Mouse (Mus musculus): ENCODE data around the gene Adamts9.

Gene Adamts9

DNA sequence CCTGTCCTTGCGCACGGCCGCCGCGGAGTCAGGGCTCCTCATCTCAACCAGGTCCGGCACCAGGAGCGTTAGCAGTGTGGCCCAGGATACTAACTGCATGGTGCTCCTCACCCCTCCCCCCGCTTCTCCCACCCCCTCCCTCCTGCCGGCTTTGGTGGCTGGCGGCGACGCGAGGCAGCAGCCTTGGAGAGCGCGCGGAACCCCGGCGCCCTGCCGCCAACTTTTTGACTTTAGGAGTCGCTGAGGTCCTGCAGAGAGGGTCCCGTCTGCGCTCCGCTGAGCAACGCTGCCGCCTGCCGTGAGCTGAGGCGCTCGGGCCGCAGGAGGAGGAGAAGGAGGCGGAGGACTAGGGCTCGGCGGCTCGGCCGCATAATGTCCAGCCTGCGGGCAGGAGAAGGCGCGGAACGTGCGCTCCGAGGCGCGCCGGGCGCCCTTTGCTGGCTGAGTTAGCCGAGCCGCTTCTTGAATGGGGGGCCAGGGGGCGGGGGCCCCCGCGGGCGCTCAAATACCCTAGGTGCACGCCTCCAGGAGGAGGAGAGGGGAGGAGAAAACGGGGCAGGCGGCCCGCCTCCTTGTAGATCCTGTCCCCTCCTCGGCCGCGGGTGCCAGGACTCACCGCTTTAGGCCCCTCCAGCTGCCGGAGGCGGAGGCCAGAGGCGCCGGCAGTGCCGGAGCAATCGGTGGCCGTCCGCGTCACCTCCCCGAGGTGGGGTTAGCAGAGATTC, at the start of gene Adamts9:
Adamts9 (minus strand) TSS at position 436 of the 725 bp plus-strand sequence.
- no peak for DNase-seq (ENCODE audit: low read depth, low spot score)

GRCm38 (mm10) chr6:92991616-92992015, 48.3 kb upstream of the Adamts9 start:
- DNase-seq (ENCODE audit: low read depth, low spot score) = no peak

GRCm38 (mm10) chr6:92988620-92988998, 45.3 kb upstream of the Adamts9 start:
- DNase-seq (ENCODE audit: low read depth, low spot score) = no peak

DNA sequence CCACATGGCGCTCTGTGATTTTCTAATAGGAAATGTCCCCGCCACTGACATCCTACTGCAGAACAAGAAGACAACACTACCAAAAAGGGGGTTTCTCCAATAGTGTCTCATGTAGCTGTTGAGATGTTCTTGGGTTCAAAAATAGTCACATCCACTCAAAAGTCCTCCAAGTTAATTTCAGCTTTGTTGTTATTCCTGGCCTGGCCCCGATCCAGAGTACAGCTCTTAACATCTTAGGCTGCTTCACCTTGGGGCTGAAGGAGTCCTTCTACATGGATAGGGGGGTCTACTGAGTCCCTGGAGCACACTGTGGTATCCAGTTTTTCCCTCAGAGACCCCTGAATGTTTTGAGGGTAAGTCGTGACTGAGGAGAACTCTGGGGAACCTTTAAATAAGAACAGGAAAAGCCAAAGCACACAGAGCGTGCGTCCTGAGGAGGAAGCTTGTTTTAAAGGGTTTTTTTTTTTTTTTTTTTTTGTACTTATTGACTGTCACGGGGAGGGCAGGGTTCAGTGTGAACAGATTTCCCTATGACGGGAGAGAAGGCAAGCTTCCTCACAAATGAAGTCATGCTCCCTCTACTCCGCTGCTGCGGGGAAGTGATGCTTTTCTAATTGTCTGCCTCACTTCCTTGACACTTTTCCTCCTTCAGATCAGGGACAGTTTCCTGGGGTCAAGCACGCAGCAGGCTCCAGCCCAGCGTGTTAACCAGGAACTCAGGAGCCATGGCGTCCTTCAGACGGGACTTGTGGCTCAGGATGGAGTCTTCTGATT, 44.7 kb upstream of the Adamts9 start:
- no peak for DNase-seq (ENCODE audit: low read depth, low spot score)

GRCm38 (mm10) chr6:92987366-92987765, 44.1 kb upstream of the Adamts9 start:
- no peak for DNase-seq (ENCODE audit: low read depth, low spot score)

DNA sequence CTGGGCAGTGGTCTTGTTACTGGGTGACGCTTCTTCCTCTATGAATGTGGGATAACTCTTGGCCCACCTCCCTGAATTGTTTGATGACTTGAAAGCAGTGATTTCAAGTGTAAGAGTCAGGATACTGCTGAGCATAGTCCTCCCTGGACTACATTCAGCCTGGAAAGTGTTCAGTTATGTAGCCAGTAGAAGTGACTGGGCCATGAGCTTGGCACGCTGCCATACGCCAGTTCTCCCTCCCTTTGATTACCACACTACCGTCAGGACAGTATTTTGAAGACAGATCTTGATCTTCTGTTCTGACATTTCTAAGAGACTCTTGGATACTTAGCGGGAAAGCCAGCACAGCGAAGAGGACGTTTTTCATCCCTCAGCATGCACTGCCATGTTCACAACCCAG, 40.1 kb upstream of the Adamts9 start:
- no peak for DNase-seq (ENCODE audit: low read depth, low spot score)

DNA sequence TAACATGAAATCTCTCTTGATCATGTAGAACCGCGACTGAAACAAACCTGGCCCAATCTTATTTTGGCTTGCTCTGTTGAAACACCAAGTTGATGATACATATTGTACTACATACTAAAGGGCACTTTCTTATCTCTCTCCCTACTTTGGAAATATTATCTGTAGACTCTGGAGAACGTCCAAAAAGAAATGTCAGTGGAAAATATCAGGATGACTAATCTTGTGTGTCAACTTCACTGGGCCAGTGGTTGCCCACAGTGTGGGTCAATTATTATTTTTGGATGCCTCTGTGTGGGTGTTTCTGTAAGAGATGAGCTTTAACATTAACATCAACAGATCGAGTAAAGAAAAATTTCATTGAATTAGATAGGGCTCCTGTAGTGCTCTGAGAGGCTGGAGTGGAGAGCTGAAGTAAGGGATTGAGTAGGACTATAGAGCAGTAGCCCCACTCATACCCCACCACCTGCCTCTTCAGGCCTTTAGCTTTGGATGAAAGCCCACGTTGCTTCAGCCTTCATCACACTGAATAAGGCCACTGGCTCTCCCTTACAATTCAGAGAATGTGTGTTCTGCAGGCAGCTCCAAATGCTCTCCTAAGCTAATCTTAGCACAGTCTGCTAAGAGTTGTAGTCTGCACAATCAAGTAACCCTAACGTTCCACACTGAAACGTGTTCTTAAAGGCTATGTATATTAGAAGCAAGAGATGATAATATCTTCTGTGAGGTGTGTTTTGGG, 38.3 kb upstream of the Adamts9 start:
- no peak for DNase-seq (ENCODE audit: low read depth, low spot score)

DNA sequence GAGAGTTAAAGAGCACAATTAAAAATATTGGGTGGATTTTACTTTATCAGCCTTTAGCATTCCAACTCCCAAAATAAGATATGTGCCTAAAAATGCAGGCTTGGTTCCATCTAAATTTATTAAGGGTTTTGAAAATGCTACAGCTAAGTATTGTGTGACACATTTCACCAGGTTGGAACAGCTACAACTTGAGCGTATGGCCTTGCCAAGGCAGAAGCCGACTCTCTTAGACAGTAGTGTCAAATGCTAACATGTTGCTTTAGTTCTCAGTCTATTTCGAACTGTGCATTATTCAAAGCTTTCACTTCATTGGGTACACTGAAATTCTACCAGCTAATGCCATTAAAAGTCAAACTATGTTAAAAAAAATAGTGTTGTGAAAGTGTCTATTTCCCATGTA, 30.0 kb upstream of the Adamts9 start:
- no peak for DNase-seq (ENCODE audit: low read depth, low spot score)

GRCm38 (mm10) chr6:92968718-92969117, 25.4 kb upstream of the Adamts9 start:
- no peak for DNase-seq (ENCODE audit: low read depth, low spot score)

DNA sequence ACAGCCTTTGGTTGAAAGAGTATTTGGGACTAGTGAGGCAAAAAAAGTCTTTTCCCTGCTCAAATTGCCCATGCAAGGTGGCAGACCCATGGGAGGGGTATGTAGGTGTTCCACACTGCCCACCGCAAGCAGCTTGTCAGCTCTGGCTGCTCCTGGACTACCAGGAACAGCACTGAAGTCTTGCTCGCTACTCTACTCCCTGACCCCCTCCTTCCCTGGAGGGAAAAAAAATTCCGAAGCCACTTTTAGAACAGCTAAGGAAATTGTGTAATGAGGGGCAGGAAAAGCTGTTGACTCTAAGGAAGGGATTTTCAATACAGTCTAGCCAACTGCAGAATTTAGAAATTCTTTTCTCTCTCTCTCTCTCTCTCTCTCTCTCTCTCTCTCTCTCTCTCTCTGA, 24.9 kb upstream of the Adamts9 start:
- no peak for DNase-seq (ENCODE audit: low read depth, low spot score)

GRCm38 (mm10) chr6:92962966-92963365, 19.7 kb upstream of the Adamts9 start:
- DNase-seq (ENCODE audit: low read depth, low spot score) = no peak

DNA sequence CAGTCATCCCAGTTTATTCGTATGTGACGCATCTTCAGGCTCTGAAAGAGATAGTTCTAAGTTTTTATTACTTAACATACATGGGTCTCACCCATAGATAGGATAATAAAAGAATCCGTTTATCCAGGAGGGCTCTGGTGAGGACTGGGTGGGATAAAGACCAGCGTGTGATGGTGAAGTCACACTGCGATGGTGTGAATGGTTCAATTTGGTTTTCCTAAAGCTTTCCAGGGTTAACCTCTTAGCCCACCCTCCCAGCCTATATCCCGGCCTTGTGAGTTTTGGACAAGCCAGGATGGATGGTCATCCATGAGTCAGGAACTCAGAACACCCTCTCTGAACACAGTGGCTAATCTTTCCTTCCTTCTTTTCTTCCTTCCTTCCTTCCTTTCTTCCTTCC, 17.7 kb upstream of the Adamts9 start:
- DNase-seq (ENCODE audit: low read depth, low spot score) = no peak

DNA sequence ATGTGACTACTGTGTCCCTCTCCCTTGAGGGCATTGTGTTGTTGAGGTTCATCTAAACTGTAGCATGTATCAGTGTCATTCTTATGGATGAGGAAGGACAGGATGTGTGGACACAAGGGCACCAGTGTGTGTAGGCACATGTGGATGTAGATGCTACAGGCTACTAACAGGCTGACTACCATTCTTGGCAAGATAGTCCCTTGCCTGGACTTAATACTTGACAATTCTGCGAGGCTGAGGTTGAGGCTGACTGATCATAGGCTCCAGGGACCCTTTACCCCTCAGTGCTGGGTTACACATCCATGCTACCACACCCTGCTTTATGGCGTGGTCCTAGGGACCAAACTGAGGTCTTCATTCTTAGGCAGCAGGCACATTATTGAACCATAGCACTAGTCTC, 16.1 kb upstream of the Adamts9 start:
- DNase-seq (ENCODE audit: low read depth, low spot score) = no peak

- no peak for DNase-seq (ENCODE audit: low read depth, low spot score)
These were observed 4.2 kb upstream of the Adamts9 start for GRCm38 (mm10) chr6:92947337-92948042.

GRCm38 (mm10) chr6:92944711-92945110, 1.4 kb upstream of the Adamts9 start:
- no peak for DNase-seq (ENCODE audit: low read depth, low spot score)

GRCm38 (mm10) chr6:92944048-92944685, 875 bp upstream of the Adamts9 start:
- no peak for DNase-seq (ENCODE audit: low read depth, low spot score)

DNA sequence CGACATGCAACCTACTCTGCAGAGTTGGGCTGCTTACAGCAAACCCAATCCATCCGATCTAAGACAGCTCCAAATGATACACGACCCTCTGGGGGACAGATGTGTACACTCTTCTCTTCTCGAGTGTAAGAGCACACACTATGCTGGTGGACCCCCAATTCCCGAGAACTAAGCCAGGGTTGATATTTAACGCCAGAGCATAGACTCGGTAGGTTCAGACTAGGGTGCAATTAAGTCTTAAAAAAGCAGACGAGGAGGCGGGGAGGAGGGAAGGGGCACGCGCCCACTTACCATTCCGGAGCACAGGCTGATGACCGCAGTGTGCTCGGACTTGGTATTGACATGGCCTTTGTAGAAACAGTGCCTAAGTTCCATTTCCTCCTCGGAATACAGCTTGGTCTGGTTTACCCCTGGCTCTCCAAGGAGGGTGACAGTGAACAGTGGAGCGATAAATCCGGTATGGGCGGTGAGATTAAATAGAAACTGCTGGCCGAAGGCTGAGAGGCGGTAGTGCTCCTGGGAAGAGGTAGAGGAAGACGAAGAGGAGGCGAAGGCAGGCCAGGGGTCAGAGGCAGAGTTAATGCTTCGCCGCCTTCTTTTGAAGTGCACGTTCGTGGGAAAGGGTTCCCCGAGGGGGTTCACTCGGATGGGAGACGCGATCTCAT, 1.4 kb downstream of the Adamts9 start:
- DNase-seq (ENCODE audit: low read depth, low spot score) = no peak

GRCm38 (mm10) chr6:92941281-92941731, 2.0 kb downstream of the Adamts9 start:
- DNase-seq (ENCODE audit: low read depth, low spot score) = no peak

DNA sequence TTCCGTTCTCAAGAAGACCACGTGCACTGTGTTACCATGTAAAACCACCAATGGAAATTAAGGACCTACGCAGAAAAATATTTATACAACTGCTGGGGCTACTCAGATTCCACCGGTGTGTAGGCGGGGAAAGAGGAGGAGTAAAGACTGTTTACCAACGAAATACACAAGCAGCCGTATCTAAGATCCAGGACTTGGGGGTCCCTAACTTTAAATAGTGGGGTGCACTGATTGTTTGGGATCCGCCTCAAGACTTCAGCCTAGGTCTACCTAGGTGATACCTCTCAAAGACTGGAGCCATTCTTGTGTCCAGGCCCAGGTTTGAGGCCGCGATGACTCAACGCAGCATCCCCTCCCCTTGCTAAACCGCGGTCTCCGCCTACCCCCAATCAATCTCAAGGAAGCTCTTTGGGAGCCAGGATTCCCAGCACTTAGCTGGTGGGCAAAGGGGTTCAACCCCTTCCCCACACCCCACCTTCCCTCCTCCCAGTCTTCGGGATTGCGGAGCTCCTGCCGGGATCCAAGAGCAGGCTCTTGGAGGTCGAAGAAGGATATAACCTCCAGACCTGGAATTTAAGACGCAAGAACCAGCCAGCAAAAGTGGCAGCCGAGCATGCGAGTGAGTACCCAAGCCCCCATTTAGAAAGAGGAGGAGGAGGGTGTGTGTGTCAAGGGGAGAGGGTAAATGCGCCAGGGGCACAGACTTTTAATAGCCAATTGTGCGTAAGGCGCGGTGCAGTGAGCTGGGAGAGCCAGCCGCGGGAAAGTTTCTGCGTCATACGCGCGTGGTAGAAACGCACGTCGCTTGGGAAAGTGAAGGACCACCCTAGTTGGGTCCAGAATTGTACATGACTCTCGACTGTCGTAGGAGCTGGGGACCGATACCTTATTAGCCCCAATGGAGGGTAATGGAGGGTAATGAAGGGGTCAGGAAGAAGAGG, 2.8 kb downstream of the Adamts9 start:
- no peak for DNase-seq (ENCODE audit: low read depth, low spot score)

DNA sequence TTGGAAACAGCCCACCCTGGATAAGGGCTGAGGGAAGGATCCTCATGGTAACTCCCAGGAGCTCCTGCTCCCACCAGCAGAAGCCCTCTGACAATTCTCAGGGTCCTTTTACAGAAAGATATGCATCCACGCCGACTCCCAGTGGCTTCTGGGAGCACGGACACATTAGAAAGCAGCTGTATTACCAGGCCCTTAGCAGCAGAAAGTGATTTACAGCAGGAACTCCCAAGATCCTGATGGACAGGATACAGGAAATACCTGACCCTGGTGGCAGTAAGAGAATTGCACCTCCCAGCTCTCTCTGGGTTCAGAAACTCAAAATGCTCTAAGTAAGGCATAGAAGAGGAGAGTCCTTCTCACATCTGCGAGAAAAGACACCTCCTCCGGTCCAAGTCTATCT, 15.0 kb downstream of the Adamts9 start:
- DNase-seq (ENCODE audit: low read depth, low spot score) = no peak
